Comparison of ENCODE assay signal across 9 mouse cellular contexts in the genomic region with DNA sequence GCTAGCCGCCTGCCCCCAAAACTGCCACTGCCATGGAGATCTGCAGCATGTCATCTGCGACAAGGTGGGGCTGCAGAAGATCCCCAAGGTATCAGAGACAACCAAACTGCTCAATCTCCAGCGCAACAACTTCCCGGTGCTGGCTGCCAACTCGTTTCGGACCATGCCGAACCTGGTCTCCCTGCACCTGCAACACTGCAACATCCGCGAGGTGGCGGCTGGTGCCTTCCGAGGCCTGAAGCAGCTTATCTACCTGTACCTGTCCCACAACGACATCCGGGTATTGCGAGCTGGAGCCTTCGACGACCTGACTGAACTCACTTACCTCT. TPM values are rescaled to one million over a fixed set of nuclear protein-coding genes. Genes with fewer than 3 reads are reported as not detected.
DNase-seq lines count a peak whose midpoint lies in the region; ATAC-seq and TF ChIP-seq lines count a peak whose summit lies in the region.
"Had no signal": no experiment of that assay in that cellular context is flagged by ENCODE, and none has a peak within 500 bp of the region (broad histone marks: within the 10 kb centered on the region; RNA-seq: fewer than 3 reads in every experiment).

No protein-coding gene starts in this region.

- no peak overlapping the region for H3K27ac ChIP-seq in forebrain, embryonic 16.5 days (ENCODE audit: low read length)
- H3K27ac ChIP-seq in stomach, postnatal 0 days (replicated peaks) = peak overlapping the region; percentile 88

- no peak overlapping the region for H3K9ac ChIP-seq in forebrain, embryonic 16.5 days (replicated peaks; ENCODE audit: low read depth, low read length)
- peak overlapping the region; percentile 35; the same call in 1 of the 2 replicates for H3K9ac ChIP-seq in stomach, postnatal 0 days (ENCODE audit: low read length)

- TF ChIP-seq CTCF in stomach, postnatal 0 days (IDR thresholded peaks at IDR 0.05; ENCODE audit: low read depth) = peak; percentile 73

- ATAC-seq in forebrain, embryonic 16.5 days = no peak
- peak; percentile 66 for ATAC-seq in stomach, postnatal 0 days (ENCODE audit: low FRiP score, low TSS enrichment)

- H3K4me3 ChIP-seq in forebrain, embryonic 16.5 days (replicated peaks; ENCODE audit: low read length) = peak overlapping the region; percentile 25
- H3K4me3 ChIP-seq in stomach, postnatal 0 days (ENCODE audit: low read depth, low read length) = peak overlapping the region; percentile 23
- H3K4me3 ChIP-seq: myocyte had no signal

- peaks cover 8% of the 10 kb centered on the region; the same call in 1 of the 2 replicates for H3K27me3 ChIP-seq in forebrain, embryonic 16.5 days (replicated peaks; ENCODE audit: control insufficient read depth, insufficient read depth, low read length)
- no peaks in the 10 kb centered on the region for H3K27me3 ChIP-seq in stomach, postnatal 0 days (ENCODE audit: control insufficient read depth, insufficient read depth, low read length)

- peaks cover 12% of the 10 kb centered on the region for H3K4me1 ChIP-seq in forebrain, embryonic 16.5 days (replicated peaks; ENCODE audit: control insufficient read depth, insufficient read depth, low read length)
- 0 out of 2 replicates have a peak, but pooled peaks cover 3% of the 10 kb centered on the region for H3K4me1 ChIP-seq in stomach, postnatal 0 days (replicated peaks; ENCODE audit: control insufficient read depth, insufficient read depth)

- peak; percentile 36 for DNase-seq in thymus, postnatal 14 days
- no peak for DNase-seq in thymus, adult 18-20 months
- DNase-seq in lung, adult 18-20 months = peak; percentile 68 to 75
- peak; percentile 89 for DNase-seq in stomach, postnatal 0 days (ENCODE audit: low spot score)
- DNase-seq in left cerebral cortex, adult 8-10 months (ENCODE audit: low spot score in 2 of 2) = no peak
- no peak for DNase-seq in B cell, adult 2 months
- DNase-seq in cerebellum, adult 18-20 months = no peak

- no peaks in the 10 kb centered on the region for H3K9me3 ChIP-seq in forebrain, embryonic 16.5 days (ENCODE audit: control insufficient read depth, low read length)
- H3K9me3 ChIP-seq in stomach, postnatal 0 days (ENCODE audit: control insufficient read depth, low read length) = no peaks in the 10 kb centered on the region

- WGBS in forebrain, embryonic 16.5 days = 9% methylated on average over 16 of the region's 16 CpGs
- WGBS in stomach, postnatal 0 days = 25% methylated on average over 16 of the region's 16 CpGs

- peak overlapping the region; percentile 47 for H3K4me2 ChIP-seq in forebrain, embryonic 16.5 days (ENCODE audit: low read length)
- peak overlapping the region; percentile 52 for H3K4me2 ChIP-seq in stomach, postnatal 0 days (replicated peaks; ENCODE audit: low read depth)

- no peak for TF ChIP-seq EP300 in stomach, postnatal 0 days (optimal IDR thresholded peaks at IDR 0.05)

- H3K36me3 ChIP-seq in forebrain, embryonic 16.5 days (ENCODE audit: control insufficient read depth, insufficient read depth) = no peaks in the 10 kb centered on the region
- no peaks in the 10 kb centered on the region for H3K36me3 ChIP-seq in stomach, postnatal 0 days (ENCODE audit: control insufficient read depth, insufficient read depth, low read length)

RNA-seq across cellular contexts. Expression of a gene that starts 0.3 kb away (rescaled TPM):
- 0.24 and 0.52 TPM in 2 replicates for polyA plus RNA-seq in forebrain, embryonic 16.5 days (2015; fragmentation: Nextera tagmentation; extraction: Ambion mirVana)
- 80.8 and 87.5 TPM in 2 replicates for polyA plus RNA-seq in stomach, postnatal 0 days (2015; fragmentation: Nextera tagmentation; extraction: Ambion mirVana)
- under 1 TPM in 1 of 4 experiments, not detected in 3; 0.44 TPM for total RNA-seq in left cerebral cortex, adult 8-10 months (2022)

RNA-seq across cellular contexts. Expression of a gene that starts 16.1 kb away (rescaled TPM):
- 6.6 and 6.7 TPM in 2 replicates for polyA plus RNA-seq in forebrain, embryonic 16.5 days (2015; fragmentation: Nextera tagmentation; extraction: Ambion mirVana)
- 3.4 and 3.8 TPM in 2 replicates for polyA plus RNA-seq in stomach, postnatal 0 days (2015; fragmentation: Nextera tagmentation; extraction: Ambion mirVana)
- total RNA-seq in left cerebral cortex, adult 8-10 months (2022) = 10 to 100 TPM; 13.8 to 19.5 (median 16.1) TPM

RNA-seq across cellular contexts. Expression of a gene that starts 36.6 kb away (rescaled TPM):
- polyA plus RNA-seq in forebrain, embryonic 16.5 days (2015; fragmentation: Nextera tagmentation; extraction: Ambion mirVana) = 0.98 and 1.2 TPM in 2 replicates
- 2.5 and 3.0 TPM in 2 replicates for polyA plus RNA-seq in stomach, postnatal 0 days (2015; fragmentation: Nextera tagmentation; extraction: Ambion mirVana)
- total RNA-seq in left cerebral cortex, adult 8-10 months (2022) = 10 to 100 TPM; 16.8 to 19.7 (median 18.8) TPM

RNA-seq across cellular contexts. Expression of a gene that starts 43.6 kb away (rescaled TPM):
- 1.9 and 2.6 TPM in 2 replicates for polyA plus RNA-seq in forebrain, embryonic 16.5 days (2015; fragmentation: Nextera tagmentation; extraction: Ambion mirVana)
- 1.4 and 1.9 TPM in 2 replicates for polyA plus RNA-seq in stomach, postnatal 0 days (2015; fragmentation: Nextera tagmentation; extraction: Ambion mirVana)
- 1 to 10 TPM; 3.6 to 7.2 (median 5.6) TPM for total RNA-seq in left cerebral cortex, adult 8-10 months (2022)

Comparison
In these comparisons a context has a peak if more than half of its experiments do, and no peak if none do; other contexts are left out.
1. DNase-seq: peak in thymus, postnatal 14 days (single experiment), lung, adult 18-20 months (2 of 2) and stomach, postnatal 0 days (single experiment); none in thymus, adult 18-20 months (0 of 2), left cerebral cortex, adult 8-10 months (0 of 2), B cell, adult 2 months (0 of 2) and cerebellum, adult 18-20 months (0 of 2).
2. RNA of a gene that starts 0.3 kb away (polyA plus RNA-seq): 80.8 to 87.5 TPM in stomach, postnatal 0 days; 0.24 to 0.52 TPM in forebrain, embryonic 16.5 days; every median in the first group is over 10 times any median in the second.